Mouse (Mus musculus) E14TG2a.4 (cell line): ENCODE data around the gene Gm42372.
"Not testable (repeated sequence)": the region's sequence is repeated elsewhere in the genome, so short reads cannot be mapped to it uniquely, and the experiment has no call there.

Source experiments
- H3K27me3 ChIP-seq: 2 replicates; pipeline ENCODE4 v1.6.1; 2014; ENCODE audit warnings: low read length, control low read depth; ENCODE audit not compliant: insufficient read depth
- H3K36me3 ChIP-seq: 2 replicates; pipeline ENCODE4 v1.6.1; 2014; ENCODE audit warnings: low read length, control low read depth; ENCODE audit not compliant: insufficient read depth
- H3K4me1 ChIP-seq: replicated peaks from 2 replicates; pipeline ENCODE4 v1.6.1; 2014; ENCODE audit warnings: low read depth, low read length, control low read depth
- H3K4me3 ChIP-seq: replicated peaks from 2 replicates; pipeline ENCODE4 v1.5.1; 2014; ENCODE audit warnings: mild to moderate bottlenecking, low read length
- H3K9me3 ChIP-seq: 2 replicates; pipeline ENCODE4 v1.6.1; 2014; ENCODE audit warnings: low read length, control low read depth
- CTCF ChIP-seq: conservative IDR thresholded peaks from 2 replicates; pipeline ENCODE4 v1.5.1; 2014; ENCODE audit warnings: low read length
- NANOG ChIP-seq: IDR thresholded peaks from 2 replicates; pipeline ENCODE4 v1.6.1; 2014; ENCODE audit warnings: borderline replicate concordance, low read length, mixed read lengths
- POU5F1 ChIP-seq: IDR thresholded peaks from 2 replicates; pipeline ENCODE4 v1.6.1; 2014; ENCODE audit warnings: low read length, borderline replicate concordance

The Gm42372 gene

DNA sequence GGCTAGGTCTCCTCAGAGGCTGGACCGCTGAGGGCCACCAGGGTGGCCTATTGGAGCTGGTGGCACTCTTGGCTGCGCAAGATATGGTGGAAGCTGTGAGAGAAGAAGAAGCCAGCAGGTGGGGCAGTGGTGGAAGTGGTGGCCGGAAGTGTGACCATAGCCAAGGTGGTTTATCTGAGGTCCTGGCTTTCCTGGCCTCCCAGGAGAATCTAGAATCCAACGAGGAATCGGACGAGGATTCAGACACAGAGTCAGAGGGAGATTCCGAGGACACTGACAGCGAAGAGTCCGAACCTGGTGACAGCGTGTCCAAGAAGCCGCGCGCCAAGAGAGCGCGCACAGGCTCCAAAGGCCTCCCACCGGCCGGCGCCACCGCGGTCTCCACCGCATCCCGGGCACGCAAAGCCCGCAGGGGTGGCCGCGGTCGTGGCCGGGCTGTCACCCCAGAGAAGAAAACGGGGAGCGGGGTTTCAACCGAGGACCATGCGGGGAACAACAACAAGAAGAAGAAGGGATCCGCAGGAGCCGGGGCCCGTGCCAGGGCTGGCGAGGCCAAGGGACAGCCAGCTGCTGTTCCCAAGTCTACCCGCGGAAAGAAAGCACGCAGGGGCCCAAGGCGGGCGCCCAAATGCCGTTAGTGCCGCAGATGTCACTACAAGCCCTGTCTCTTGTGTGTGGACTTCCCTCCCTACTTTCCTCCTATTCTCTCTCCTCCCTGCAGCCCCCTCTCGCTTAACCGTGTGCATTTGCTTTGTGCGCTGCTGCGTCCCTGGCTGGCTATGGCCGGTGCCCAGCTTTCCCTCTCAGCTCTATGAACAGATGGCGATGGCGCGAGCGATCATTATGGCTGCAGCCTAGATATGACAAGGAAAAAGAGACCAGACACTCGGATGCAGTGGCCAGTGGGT lies 36.2 kb upstream of the Gm42372 start:
- Histone ChIP-seq H3K9me3 (peaks cover 6% of the 10 kb centered on the region; the same call in 1 of the 2 replicates), H3K4me1 (peaks cover 64% of the 10 kb centered on the region), H3K36me3 (no peaks in the 10 kb centered on the region), H3K27me3 (peaks cover 59% of the 10 kb centered on the region), H3K4me3 (peak overlapping the region; percentile 74)
- TF ChIP-seq POU5F1 (no peak), CTCF (no peak), NANOG (no peak)

DNA sequence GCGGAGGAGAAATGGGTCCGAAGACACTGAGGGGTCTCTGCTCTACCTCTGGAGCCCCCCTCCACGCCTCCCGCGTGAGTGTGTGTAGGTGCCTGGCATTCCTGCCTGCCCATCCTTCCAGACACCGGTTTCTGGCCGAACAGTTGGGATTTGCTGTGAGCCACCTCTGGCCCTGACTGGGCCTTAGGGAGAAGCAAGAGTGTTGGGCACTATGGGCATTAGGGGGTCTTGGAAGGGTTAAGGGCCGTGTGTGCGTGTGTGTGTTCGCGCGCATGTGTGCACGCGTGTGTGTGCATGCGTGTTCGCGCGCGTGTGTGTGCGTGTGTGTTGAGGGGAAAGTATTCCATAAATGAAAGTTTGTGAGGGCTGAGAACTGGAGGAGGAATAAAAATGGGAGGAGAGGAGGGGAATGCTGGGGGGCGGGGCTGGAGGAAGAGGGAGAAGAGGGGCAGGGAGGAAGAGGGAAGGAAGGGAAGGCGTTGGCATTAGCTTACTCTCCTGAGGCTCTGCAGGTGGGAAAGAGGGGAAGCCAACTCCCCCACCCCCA lies 35.5 kb upstream of the Gm42372 start:
- Histone ChIP-seq H3K4me3 (peak overlapping the region; percentile 74), H3K27me3 (peaks cover 59% of the 10 kb centered on the region), H3K36me3 (no peaks in the 10 kb centered on the region), H3K4me1 (peaks cover 71% of the 10 kb centered on the region), H3K9me3 (peaks cover 6% of the 10 kb centered on the region; the same call in 1 of the 2 replicates)
- TF ChIP-seq CTCF, result no peak
- no peak for TF ChIP-seq POU5F1
- no peak for TF ChIP-seq NANOG

DNA sequence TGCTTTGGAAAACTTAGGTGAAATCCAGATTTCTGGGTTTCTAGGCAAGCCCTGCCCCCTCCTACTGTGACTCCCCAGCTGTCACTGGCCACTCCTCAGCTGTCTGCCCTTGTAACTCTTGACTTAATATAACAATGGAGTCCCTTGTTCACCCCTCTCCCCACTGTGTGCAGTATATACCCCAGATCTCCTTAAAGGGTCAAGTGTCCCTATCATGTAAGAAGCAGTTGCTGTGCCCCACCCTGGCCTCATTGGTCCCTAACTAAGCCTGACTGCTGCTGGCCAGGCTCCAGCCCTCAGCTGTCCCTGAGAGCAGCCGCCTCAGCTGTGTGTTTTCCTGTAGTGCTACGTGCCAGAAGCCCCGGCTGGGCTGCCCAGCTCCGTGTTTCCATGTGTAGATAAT lies 34.9 kb upstream of the Gm42372 start:
- no peak for TF ChIP-seq NANOG
- TF ChIP-seq POU5F1, result no peak
- no peak for TF ChIP-seq CTCF

DNA sequence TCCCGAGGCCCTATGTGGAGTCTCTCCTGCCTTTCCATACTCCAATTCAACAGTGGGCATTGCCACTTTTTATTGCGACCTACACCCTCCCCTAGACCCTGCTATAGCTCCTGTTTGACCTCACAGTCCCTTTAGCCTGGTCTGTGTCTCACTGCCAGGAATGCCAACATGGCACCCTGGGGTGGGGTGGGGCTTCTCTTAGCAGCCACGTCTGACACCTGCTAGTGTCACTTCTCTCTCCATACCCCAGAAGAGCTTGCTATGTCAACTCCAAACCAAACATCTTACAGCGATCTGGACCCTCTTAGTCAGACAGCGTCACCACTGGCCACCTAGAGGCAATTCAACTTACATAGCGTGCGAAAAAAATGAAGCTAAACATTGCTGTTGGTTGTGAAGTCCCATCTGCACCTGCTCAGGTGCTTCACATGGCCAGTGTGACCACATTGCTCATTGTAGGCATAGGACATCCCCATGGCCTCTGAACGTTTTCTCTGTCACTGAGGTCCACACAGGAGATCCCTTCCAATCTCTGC lies 33.9 kb upstream of the Gm42372 start:
- no peak for TF ChIP-seq CTCF
- Histone ChIP-seq H3K27me3 (peaks cover 59% of the 10 kb centered on the region), H3K4me3 (no peak overlapping the region), H3K9me3 (peaks cover 6% of the 10 kb centered on the region; the same call in 1 of the 2 replicates), H3K4me1 (peaks cover 70% of the 10 kb centered on the region), H3K36me3 (no peaks in the 10 kb centered on the region)

More for the DNA sequence above, 34.9 kb upstream of the Gm42372 start:
- Histone ChIP-seq H3K4me3 (no peak overlapping the region), H3K9me3 (peaks cover 6% of the 10 kb centered on the region; the same call in 1 of the 2 replicates), H3K4me1 (peaks cover 75% of the 10 kb centered on the region), H3K36me3 (no peaks in the 10 kb centered on the region), H3K27me3 (peaks cover 59% of the 10 kb centered on the region)

DNA sequence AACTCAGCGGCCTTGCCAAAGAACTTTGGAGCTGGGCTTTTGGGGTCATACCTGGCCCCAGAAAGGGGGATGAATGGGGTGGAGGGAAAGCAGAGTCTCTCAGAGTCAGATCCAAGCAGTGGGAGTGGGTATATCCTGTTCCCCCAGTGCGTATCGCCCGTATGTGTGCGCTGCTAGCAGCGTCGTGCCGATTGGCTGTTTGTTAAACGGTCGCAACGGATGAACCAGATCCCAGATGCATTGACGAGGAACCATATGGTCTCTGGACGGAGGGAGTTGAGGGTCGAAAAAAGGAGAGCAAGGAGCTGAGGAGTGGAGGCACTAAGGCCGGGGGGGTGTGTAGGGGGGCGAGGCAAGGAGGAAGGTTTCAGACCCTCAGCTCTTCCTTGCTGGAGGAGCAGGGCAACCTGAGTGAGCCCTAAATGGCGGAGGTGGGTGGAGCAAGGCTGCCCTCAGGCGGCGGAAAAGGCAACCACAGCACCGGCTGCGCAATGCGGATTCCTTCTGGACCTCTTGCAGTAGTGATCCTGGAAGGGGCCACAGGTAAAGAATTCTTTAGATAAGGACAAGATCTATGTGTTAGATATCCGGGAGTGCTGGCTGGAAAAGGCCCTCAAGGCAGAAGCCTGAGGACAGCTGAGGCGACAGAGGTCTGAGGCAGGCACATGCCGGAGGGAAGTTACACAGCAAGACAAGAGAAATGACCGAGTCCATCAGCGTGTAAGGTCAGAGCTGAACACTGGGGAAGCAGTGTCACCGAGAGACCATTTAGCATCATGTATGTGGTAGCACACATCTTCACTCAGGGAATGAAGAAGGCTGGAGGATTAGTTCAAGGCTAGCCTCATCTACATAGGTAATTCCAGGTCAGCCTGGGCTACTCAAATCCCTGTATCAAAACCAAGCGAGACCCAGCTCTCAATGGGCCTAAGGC lies 32.7 kb upstream of the Gm42372 start:
- TF ChIP-seq CTCF, result peak; percentile 35
- TF ChIP-seq POU5F1, result no peak
- no peak for TF ChIP-seq NANOG
- H3K36me3 ChIP-seq, result no peaks in the 10 kb centered on the region
- peaks cover 65% of the 10 kb centered on the region for H3K4me1 ChIP-seq
- peaks cover 6% of the 10 kb centered on the region; the same call in 1 of the 2 replicates for H3K9me3 ChIP-seq
- H3K27me3 ChIP-seq, result peaks cover 53% of the 10 kb centered on the region
- peak overlapping the region; percentile 56 for H3K4me3 ChIP-seq

DNA sequence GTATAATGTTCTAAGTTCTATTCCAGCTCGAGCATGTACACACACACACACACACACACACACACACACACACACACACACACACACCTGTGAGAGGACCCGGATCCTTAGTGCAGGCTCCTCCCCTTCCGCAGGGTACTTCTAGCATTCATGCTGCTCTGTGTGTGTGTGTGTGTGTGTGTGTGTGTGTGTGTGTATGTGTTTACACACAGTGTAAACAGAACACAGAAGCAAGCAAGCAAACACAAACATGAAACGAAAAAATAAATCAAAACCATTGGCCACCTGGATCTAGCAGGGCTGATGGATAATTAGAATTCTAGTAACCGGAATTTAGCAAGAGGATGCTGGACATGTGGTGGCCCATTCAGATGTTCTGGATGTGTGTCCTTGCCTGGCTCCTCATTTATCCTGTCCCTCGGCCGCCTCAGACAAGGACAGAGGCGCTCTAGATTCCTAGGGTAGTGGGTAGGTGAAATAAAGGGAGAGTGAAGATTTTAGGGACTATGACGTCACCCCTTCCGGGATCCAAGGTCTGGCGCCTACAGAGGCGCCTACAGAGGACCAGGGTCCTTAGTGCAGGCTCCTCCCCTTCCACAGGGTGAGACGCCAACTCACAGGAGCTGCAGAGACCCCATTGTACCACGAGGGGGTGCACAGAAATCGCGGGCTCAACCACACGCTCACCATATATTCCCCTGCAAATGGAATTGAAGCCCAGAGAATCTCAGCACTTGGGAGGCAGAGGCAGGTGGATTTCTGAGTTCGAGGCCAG lies 31.8 kb upstream of the Gm42372 start:
- peaks cover 45% of the 10 kb centered on the region for H3K27me3 ChIP-seq
- no peak for TF ChIP-seq POU5F1
- no peak for TF ChIP-seq NANOG
- peak; percentile 82 for TF ChIP-seq CTCF
- peaks cover 59% of the 10 kb centered on the region for H3K4me1 ChIP-seq
- peaks cover 4% of the 10 kb centered on the region; the same call in 1 of the 2 replicates for H3K9me3 ChIP-seq
- no peak overlapping the region; the same call in 1 of the 2 replicates for H3K4me3 ChIP-seq
- no peaks in the 10 kb centered on the region for H3K36me3 ChIP-seq

DNA sequence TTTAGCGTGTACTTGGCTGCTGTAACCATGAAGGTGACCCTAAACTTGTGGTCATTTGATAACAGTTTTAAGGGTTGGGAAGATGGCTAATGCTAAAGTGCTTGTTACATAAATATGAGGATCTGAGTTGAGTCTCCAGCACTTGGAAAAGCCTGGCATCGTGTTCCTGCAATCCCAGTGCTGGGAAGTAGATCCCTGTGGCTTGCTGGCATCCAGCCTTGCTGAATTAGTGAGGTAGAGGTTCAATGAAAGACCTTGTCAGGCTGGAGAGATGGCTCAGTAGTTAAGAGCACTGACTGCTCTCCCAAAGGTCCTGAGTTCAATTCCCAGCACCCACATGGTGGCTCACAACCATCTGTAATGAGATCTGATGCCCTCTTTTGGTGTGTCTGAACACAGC lies 29.1 kb upstream of the Gm42372 start:
- H3K27me3 ChIP-seq, result peaks cover 17% of the 10 kb centered on the region
- not testable (repeated sequence) for H3K4me3 ChIP-seq, H3K9me3 ChIP-seq

More for the DNA sequence above, 29.1 kb upstream of the Gm42372 start:
- H3K4me1 ChIP-seq, result peaks cover 35% of the 10 kb centered on the region
- not testable (repeated sequence) for H3K36me3 ChIP-seq
